Mouse (Mus musculus) heart, adult 11 months (tissue): ENCODE data around the gene Rab43.
A peak's percentile ranks its signal among the peaks of the same experiment; 100 is the strongest.

ENCODE experiments used
- DNase-seq: peaks from one replicate; pipeline ENCODE4 v3.0.0; 2022

Gene Rab43

GRCm38 (mm10) chr6:87780546-87781301, 31.2 kb downstream of the Rab43 start:
- DNase-seq: peak; percentile 67

- DNase-seq: peak; percentile 91
Observed at GRCm38 (mm10) chr6:87779174-87780165, 32.5 kb downstream of the Rab43 start.

- DNase-seq: peak; percentile 90
Observed at GRCm38 (mm10) chr6:87778294-87779173, 33.4 kb downstream of the Rab43 start.

DNA sequence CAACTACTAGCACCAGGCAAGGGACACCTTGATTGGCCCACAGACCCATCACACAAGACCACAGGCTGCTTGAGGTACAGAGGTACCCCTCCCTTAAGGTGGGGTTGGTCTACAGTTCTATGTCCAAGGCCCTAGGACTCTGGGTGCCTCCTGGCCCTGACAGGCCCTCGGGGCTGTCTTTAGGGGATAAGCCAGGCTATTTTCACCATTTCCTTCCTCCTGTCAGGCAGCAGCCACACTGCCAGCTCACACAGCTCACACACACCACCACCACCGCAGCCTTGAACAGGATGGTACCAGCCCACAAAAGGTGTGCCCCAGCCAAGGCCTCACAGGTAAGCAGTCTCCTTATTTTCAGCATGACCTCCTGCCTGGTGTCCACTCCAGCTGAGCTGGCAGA, 34.1 kb downstream of the Rab43 start, which contains the start of gene Gp9:
Gene Gp9, plus strand, starts transcription at position 231 of the 400 bp plus-strand sequence.
- peak; percentile 76 for DNase-seq

GRCm38 (mm10) chr6:87776663-87777062, 35.3 kb downstream of the Rab43 start:
- peak; percentile 52 for DNase-seq

DNA sequence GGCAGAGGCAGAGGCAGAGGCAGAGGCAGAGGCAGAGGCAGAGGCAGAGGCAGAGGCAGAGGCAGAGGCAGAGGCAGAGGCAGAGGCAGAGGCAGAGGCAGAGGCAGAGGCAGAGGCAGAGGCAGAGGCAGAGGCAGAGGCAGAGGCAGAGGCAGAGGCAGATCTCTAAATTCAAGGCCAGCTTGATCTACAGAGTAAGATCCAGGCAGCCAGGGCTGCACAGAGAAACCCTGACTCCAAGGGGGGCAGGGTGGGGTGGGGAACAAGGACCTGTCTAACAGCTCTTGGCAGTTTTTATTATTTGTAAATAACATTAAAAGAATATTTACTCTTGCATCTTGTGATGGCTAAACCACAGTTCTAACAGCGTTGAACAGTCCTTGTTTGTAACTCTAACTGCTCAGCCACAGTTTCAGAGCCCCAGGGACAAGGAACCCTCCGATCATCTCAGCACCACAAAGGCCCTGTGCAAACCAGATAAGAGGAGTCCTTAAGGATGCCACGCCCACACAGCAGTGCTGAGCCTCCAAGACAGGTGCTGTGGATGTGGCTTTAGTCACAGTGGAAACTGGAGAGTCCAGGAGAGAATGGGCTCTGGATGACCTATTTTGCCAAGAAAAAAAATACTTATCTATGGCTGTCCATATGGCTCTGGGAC, 36.2 kb downstream of the Rab43 start:
- peak; percentile 58 for DNase-seq

DNA sequence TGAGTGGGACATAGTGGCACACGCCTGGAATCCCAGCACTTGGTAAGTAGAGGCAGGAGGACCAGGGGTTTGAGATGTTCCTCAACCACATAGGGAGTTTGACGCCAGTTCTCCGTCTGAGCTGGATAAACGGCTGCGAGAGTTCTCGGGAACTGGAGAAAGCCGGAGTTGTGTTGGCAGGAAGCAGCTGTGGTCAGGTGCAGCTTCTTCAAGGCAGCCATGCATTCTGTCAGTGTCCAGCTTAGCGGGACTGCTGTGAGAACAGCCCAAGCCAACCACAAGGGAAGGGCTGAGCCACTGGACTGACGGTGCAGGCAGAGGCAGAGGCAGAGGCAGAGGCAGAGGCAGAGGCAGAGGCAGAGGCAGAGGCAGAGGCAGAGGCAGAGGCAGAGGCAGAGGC, 37.1 kb downstream of the Rab43 start:
- DNase-seq: peak; percentile 64

- peak; percentile 21 for DNase-seq
Observed at GRCm38 (mm10) chr6:87774466-87774865, 37.5 kb downstream of the Rab43 start.

DNA sequence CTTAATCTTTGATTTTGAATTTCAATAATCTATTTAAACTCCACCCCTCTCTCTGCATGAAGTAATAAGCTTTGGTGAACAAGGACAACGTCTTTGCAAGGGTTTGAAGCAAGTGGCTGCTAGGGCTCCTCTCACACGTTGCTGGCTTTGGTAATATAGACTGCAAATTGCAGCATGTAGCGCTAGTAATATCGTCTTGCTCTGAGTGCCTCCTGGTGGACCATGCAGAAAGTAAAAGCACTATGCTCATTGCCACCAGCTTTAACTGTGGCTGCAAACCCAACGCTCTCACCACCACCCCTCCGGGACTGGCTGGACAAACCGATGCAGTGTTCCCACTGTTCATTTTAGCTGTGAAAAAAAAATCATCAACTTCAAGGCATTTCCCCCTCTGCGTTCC, 41.3 kb downstream of the Rab43 start:
- peak; percentile 76 for DNase-seq

DNA sequence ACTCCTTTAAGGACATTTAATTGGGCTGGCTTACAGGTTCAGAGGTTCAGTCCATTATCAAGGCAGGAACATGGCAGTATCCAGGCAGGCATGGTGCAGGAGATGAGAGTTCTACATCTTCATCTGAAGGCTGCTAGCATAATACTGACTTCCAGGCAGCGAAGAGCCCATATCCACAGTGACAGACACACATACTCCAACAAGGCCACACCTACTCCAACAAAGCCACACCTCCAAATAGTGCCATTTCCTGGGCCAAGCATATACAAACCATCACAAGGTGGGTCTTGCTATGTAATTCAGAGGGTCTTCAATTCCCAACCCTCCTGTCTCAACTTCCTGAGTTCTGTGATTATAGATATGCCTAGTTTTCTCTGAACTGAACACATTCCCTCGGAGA, 47.7 kb downstream of the Rab43 start:
- DNase-seq: peak; percentile 80

GRCm38 (mm10) chr6:87763376-87764280, 48.3 kb downstream of the Rab43 start:
- DNase-seq: peak; percentile 71

GRCm38 (mm10) chr6:87762161-87762560, 49.8 kb downstream of the Rab43 start:
- DNase-seq: peak; percentile 54

DNA sequence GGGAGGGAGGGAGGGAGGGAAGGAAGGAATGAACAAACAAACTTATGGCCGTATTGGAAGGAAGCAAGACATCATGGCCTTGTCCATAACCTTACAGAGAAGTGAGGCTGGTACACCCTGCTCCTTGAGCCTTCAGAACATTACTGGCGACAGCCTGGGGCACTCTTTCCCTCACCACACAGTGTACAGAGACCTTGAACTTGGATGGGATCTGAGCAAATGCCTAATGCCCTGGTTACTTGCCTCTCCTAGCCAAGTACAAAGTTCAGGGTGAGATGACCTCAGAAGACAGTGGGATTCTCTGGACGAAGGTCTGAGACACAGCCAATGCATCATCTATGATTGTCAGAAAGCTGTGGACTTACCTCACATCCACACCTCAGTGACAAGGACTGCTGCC, 52.1 kb downstream of the Rab43 start:
- DNase-seq: peak; percentile 59

DNA sequence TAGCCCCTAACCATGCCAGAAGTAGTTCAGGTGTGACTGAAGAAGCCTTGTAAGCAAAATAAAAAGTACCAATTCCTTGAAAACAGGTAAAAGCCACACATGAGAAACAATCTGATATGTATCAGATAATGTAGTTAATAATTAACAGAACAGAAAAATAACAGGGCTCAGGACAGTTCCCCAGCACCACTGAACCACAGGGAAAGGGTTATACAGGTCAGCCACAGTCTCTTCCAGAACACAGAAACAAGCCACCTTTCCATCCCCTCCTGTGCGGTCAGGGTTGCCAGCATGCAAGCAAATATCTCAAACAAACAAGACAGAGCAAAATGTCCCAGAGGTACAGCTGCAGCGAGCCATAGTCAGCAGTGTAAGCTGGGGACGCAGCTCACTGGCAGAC, 52.6 kb downstream of the Rab43 start:
- DNase-seq: no peak

DNA sequence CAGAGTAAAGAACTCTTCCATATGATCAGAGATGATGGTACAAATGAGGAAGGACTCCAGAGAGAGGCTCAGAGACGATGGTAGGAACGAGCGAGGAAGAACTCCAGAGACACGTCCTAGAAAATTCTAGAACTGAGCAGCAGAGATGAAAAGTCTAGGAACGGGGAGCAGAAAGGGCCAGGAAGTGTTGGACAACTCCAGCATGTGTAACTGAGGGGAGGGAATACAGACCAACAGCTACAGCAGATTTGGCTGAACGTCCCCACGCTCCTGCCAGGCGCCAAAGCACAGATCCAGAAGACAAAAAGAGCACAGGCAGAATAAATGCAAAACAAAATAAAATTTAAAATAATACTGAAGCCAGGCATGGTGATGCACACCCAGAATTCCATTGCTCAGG, 55.1 kb downstream of the Rab43 start:
- DNase-seq: peak; percentile 85

GRCm38 (mm10) chr6:87755196-87755595, 56.8 kb downstream of the Rab43 start:
- peak; percentile 79 for DNase-seq

DNA sequence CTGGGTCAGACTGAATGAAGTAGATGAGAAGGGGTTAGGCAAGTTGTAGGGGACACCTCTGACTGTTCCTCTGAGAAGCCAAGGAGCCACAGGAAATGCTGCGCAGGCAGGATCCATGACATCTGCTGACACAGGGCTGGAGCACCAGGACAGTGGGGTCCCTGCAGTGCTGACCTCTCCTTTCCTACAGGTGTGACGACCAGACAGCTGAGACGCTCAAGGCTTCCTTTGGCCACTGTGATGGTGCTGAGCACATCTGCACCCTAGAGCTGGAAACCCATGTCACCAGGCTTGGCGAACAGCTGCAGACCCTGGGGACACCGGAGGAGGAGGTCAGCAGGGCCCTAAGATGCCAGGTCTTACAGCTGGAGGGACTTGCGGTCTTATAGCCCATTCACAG, 60.4 kb downstream of the Rab43 start:
- DNase-seq: peak; percentile 84

- peak; percentile 82 for DNase-seq
Observed at GRCm38 (mm10) chr6:87750184-87750910, 61.6 kb downstream of the Rab43 start.

DNA sequence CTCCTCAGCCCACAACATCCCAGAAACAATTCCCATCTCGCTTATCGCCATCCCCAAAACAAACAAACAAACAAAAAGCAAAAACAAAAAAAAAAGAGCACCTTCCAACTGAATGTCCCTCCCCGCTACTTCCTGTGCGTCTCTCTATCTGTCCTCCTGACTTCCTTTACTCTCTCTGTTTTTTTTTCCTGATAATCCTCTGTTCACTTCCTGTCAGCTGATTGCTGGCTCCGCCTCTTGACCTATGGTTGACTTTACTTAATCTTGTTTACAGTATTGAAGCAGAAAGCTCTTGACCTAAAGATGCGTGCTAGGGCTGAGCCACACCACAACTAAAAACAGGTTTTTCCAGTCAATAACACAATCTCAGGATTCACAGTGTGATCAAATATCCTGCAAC, 63.4 kb downstream of the Rab43 start:
- peak; percentile 88 for DNase-seq

DNA sequence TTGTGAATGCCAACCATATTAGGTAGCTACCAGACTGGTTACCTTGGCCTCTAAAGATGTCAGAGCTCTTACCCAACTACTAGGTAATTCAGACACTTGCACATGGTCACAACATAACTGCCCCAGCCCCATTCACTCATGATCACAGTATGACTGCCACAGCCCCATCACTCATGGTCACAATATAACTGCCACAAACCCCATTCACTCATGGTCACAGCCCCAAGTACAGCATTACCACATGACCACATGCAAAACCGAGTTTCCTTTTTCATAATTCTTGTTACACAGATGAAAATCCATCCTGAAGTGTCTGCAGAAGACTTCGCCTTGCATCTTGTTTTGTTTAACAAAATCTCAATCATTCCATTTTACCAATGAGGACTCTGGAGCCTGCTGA, 63.9 kb downstream of the Rab43 start:
- DNase-seq: peak; percentile 28
